Mouse (Mus musculus): ENCODE data around the gene Dcbld1. TPM values are rescaled to one million over a fixed set of nuclear protein-coding genes. Genes with fewer than 3 reads are reported as not detected.

Dcbld1 gene
- polyA plus RNA-seq, 1 experiment from 2014 or later, result 21.9 TPM

- H3K9me3 ChIP-seq (ENCODE audit: control insufficient read depth, low read length), result no peaks in the 10 kb centered on the region
- H3K4me3 ChIP-seq (ENCODE audit: low read depth, low read length), result no peak overlapping the region
- ATAC-seq (ENCODE audit: insufficient number of reproducible peaks, low FRiP score, low TSS enrichment, low read depth), result no peak
- WGBS, result 96% methylated on average over 4 of the region's 4 CpGs
- no peaks in the 10 kb centered on the region for H3K27me3 ChIP-seq (ENCODE audit: control insufficient read depth, insufficient read depth, low read length)
- H3K9ac ChIP-seq (ENCODE audit: low read length), result no peak overlapping the region
- H3K4me1 ChIP-seq (ENCODE audit: control insufficient read depth, insufficient read depth, low read length), result no peaks in the 10 kb centered on the region
- no peak overlapping the region for H3K4me2 ChIP-seq (ENCODE audit: low read depth, severe bottlenecking)
- no peak overlapping the region for H3K27ac ChIP-seq (replicated peaks; ENCODE audit: low read depth, low read length)
- no peaks in the 10 kb centered on the region for H3K36me3 ChIP-seq (ENCODE audit: control insufficient read depth, insufficient read depth, low read length)
- DNase-seq (ENCODE audit: low spot score), result no peak
These were observed 126.9 kb downstream of the Dcbld1 start for GRCm38 (mm10) chr10:52360241-52360735.

- Histone ChIP-seq H3K4me3 (ENCODE audit: low read depth, low read length) (no peak overlapping the region), H3K27ac (replicated peaks; ENCODE audit: low read depth, low read length) (no peak overlapping the region), H3K9ac (ENCODE audit: low read length) (no peak overlapping the region), H3K4me1 (ENCODE audit: control insufficient read depth, insufficient read depth, low read length) (no peaks in the 10 kb centered on the region), H3K36me3 (ENCODE audit: control insufficient read depth, insufficient read depth, low read length) (no peaks in the 10 kb centered on the region), H3K4me2 (ENCODE audit: low read depth, severe bottlenecking) (no peak overlapping the region), H3K9me3 (ENCODE audit: control insufficient read depth, low read length) (no peaks in the 10 kb centered on the region), H3K27me3 (ENCODE audit: control insufficient read depth, insufficient read depth, low read length) (no peaks in the 10 kb centered on the region)
- ATAC-seq (ENCODE audit: insufficient number of reproducible peaks, low FRiP score, low TSS enrichment, low read depth), result no peak
- WGBS, result 90% methylated on average over 9 of the region's 9 CpGs
- DNase-seq (ENCODE audit: low spot score), result no peak
These were observed 127.6 kb downstream of the Dcbld1 start for GRCm38 (mm10) chr10:52360862-52361609.

GRCm38 (mm10) chr10:52368376-52368775 lies 135.0 kb downstream of the Dcbld1 start:
- Histone ChIP-seq H3K4me3 (ENCODE audit: low read depth, low read length) (no peak overlapping the region), H3K27ac (replicated peaks; ENCODE audit: low read depth, low read length) (no peak overlapping the region), H3K4me1 (ENCODE audit: control insufficient read depth, insufficient read depth, low read length) (no peaks in the 10 kb centered on the region), H3K4me2 (ENCODE audit: low read depth, severe bottlenecking) (no peak overlapping the region), H3K27me3 (ENCODE audit: control insufficient read depth, insufficient read depth, low read length) (no peaks in the 10 kb centered on the region), H3K9ac (ENCODE audit: low read length) (no peak overlapping the region), H3K36me3 (ENCODE audit: control insufficient read depth, insufficient read depth, low read length) (no peaks in the 10 kb centered on the region), H3K9me3 (ENCODE audit: control insufficient read depth, low read length) (no peaks in the 10 kb centered on the region)
- no peak for ATAC-seq (ENCODE audit: insufficient number of reproducible peaks, low FRiP score, low TSS enrichment, low read depth)
- 88% methylated on average over 4 of the region's 4 CpGs for WGBS
- DNase-seq (ENCODE audit: low spot score), result no peak

Other genes with a start within 250 kb of the Dcbld1 start
- 7.9 and 10.9 TPM in 2 replicates for gene Vgll2, start 211.1 kb upstream of the Dcbld1 start, polyA plus RNA-seq (2014; fragmentation: Nextera tagmentation; extraction: Ambion mirVana)
- not detected in 2 replicates for gene Ros1, start 38.4 kb upstream of the Dcbld1 start, polyA plus RNA-seq (2014; fragmentation: Nextera tagmentation; extraction: Ambion mirVana)
- gene Gm26741, start 125.1 kb downstream of the Dcbld1 start, polyA plus RNA-seq (2014; fragmentation: Nextera tagmentation; extraction: Ambion mirVana), result not detected in 2 replicates
- gene Gopc, start 148.5 kb downstream of the Dcbld1 start, polyA plus RNA-seq (2014; fragmentation: Nextera tagmentation; extraction: Ambion mirVana), result 15.8 and 16.2 TPM in 2 replicates
- not detected in 2 replicates for gene Nepn, start 155.4 kb downstream of the Dcbld1 start, polyA plus RNA-seq (2014; fragmentation: Nextera tagmentation; extraction: Ambion mirVana)
- 15.7 and 19.2 TPM in 2 replicates for gene Nus1, start 183.9 kb downstream of the Dcbld1 start, polyA plus RNA-seq (2014; fragmentation: Nextera tagmentation; extraction: Ambion mirVana)

Data from limb, embryonic 11.5 days (tissue).